Mouse (Mus musculus) heart, adult 8-10 months (tissue): ENCODE data around the gene Gm17019. TPM values are rescaled to one million over a fixed set of nuclear protein-coding genes. Genes with fewer than 3 reads are reported as not detected.
"Not testable (repeated sequence)": the region's sequence is repeated elsewhere in the genome, so short reads cannot be mapped to it uniquely, and the experiment has no call there.

Experiments
- DNase-seq: peaks from one replicate; pipeline ENCODE4 v3.0.0; 2022; ENCODE audit warnings: low spot score
- total RNA-seq, 4 experiments: library from RNA; stranded (reverse); gene quantifications; 2 replicates each; pipeline ENCODE4 v1.2.4; 2022

Gm17019 gene
- total RNA-seq = not detected

GRCm38 (mm10) chr5:15032898-15033297 is at the start of gene Gm17019:
TSS of gene Gm17019 (minus strand) at chr5:15032998.
- DNase-seq = not testable (repeated sequence)

GRCm38 (mm10) chr5:15062385-15062715 is 29.6 kb upstream of the Gm17019 start:
- not testable (repeated sequence) for DNase-seq

- DNase-seq = not testable (repeated sequence)
Measured at GRCm38 (mm10) chr5:15061638-15062384, 29.0 kb upstream of the Gm17019 start.

GRCm38 (mm10) chr5:15054151-15055025 is 21.6 kb upstream of the Gm17019 start:
- not testable (repeated sequence) for DNase-seq

- not testable (repeated sequence) for DNase-seq
Measured at GRCm38 (mm10) chr5:15053606-15053962, 20.8 kb upstream of the Gm17019 start.

GRCm38 (mm10) chr5:15052945-15053605 is 20.3 kb upstream of the Gm17019 start:
- not testable (repeated sequence) for DNase-seq

GRCm38 (mm10) chr5:15050807-15051206 is 18.0 kb upstream of the Gm17019 start:
- DNase-seq = not testable (repeated sequence)

GRCm38 (mm10) chr5:15044830-15045767 is 12.3 kb upstream of the Gm17019 start:
- DNase-seq = not testable (repeated sequence)

- DNase-seq = not testable (repeated sequence)
Measured at GRCm38 (mm10) chr5:15040784-15041183, 8.0 kb upstream of the Gm17019 start.

GRCm38 (mm10) chr5:15039984-15040383 is 7.2 kb upstream of the Gm17019 start:
- not testable (repeated sequence) for DNase-seq

GRCm38 (mm10) chr5:15024316-15024715 is 8.5 kb downstream of the Gm17019 start:
- DNase-seq = not testable (repeated sequence)

GRCm38 (mm10) chr5:15020067-15020466 is 12.7 kb downstream of the Gm17019 start:
- DNase-seq = not testable (repeated sequence)

- DNase-seq = not testable (repeated sequence)
Measured at GRCm38 (mm10) chr5:15010639-15011582, 21.9 kb downstream of the Gm17019 start.

- DNase-seq = not testable (repeated sequence)
Measured at GRCm38 (mm10) chr5:15006907-15007306, 25.9 kb downstream of the Gm17019 start.

- DNase-seq = not testable (repeated sequence)
Measured at GRCm38 (mm10) chr5:15006288-15006687, 26.5 kb downstream of the Gm17019 start.

- not testable (repeated sequence) for DNase-seq
Measured at GRCm38 (mm10) chr5:15005584-15005983, 27.2 kb downstream of the Gm17019 start.

GRCm38 (mm10) chr5:15004569-15005562 is 27.9 kb downstream of the Gm17019 start:
- DNase-seq = not testable (repeated sequence)

GRCm38 (mm10) chr5:14998077-14998476 is 34.7 kb downstream of the Gm17019 start:
- not testable (repeated sequence) for DNase-seq
